Mouse (Mus musculus) kidney, adult 2 months (tissue): ENCODE measurements around the gene Mrpl34.

ENCODE experiments used
- CTCF ChIP-seq: fragments of 200-500 bp; conservative IDR thresholded peaks from 2 replicates; pipeline ENCODE4 v1.5.1; 2011; ENCODE audit warnings: low read depth, mild to moderate bottlenecking, control low read depth, low read length, moderate library complexity, mixed read lengths; ENCODE audit not compliant: insufficient read depth, insufficient read length
- POLR2A ChIP-seq: fragments of 200-500 bp; IDR thresholded peaks from one replicate; pipeline ENCODE4 v1.6.1; 2011; ENCODE audit warnings: low read depth, low read length, control low read depth

DNA sequence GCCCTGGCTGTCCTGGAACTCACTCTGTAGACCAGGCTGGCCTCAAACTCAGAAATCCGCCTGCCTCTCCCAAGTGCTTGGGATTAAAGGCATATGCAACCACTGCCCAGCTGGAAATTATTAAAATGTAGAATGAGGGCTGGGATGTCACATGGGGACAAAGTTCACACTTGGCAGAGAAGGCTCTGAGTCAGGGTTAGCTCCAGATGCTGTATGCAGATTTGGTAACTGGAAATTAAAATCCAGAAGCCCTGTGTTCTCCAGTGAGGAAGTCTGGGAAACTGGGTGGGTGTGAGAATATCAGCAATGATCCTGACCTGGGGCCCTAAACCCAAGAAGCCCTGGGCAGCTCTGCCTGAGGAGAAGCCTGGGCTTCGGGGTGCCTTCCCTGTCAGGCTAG lies 44.6 kb downstream of the Mrpl34 start:
- TF ChIP-seq POLR2A (no peak), CTCF (no peak)
